Mouse (Mus musculus) thymus, adult 2 months (tissue): ENCODE results near the gene Upk3bl. TPM values are rescaled to one million over a fixed set of nuclear protein-coding genes. Genes with fewer than 3 reads are reported as not detected.

ENCODE experiments used
- DNase-seq: peaks from one replicate; pipeline ENCODE4 v3.0.0; 2021
- H3K27ac ChIP-seq: fragments of 200-500 bp; 2 replicates; pipeline ENCODE4 v1.5.1; 2012; ENCODE audit warnings: low read length, control low read depth; ENCODE audit not compliant: control insufficient read depth, insufficient read depth
- H3K27me3 ChIP-seq: fragments of 200-500 bp; 2 replicates; pipeline ENCODE4 v1.6.1; 2012; ENCODE audit warnings: mild to moderate bottlenecking, low read length, moderate library complexity, mixed read lengths; ENCODE audit not compliant: control insufficient read depth, insufficient read depth
- H3K36me3 ChIP-seq: fragments of 200-500 bp; 2 replicates; pipeline ENCODE4 v1.6.1; 2012; ENCODE audit warnings: mild to moderate bottlenecking, low read length, moderate library complexity; ENCODE audit not compliant: control insufficient read depth, insufficient read depth
- H3K4me1 ChIP-seq: fragments of 200-500 bp; replicated peaks from 2 replicates; pipeline ENCODE4 v1.6.1; 2012; ENCODE audit warnings: low read length; ENCODE audit not compliant: control insufficient read depth, insufficient read depth
- H3K4me3 ChIP-seq: fragments of 200-500 bp; 2 replicates; pipeline ENCODE4 v1.5.1; 2012; ENCODE audit warnings: mild to moderate bottlenecking, low read length, control low read depth, moderate library complexity; ENCODE audit not compliant: control insufficient read depth, insufficient read depth
- CTCF ChIP-seq: fragments of 200-500 bp; IDR thresholded peaks from 2 replicates; pipeline ENCODE4 v1.5.1; 2012; ENCODE audit warnings: mild to moderate bottlenecking, control low read depth, low read length, moderate library complexity, borderline replicate concordance; ENCODE audit not compliant: control insufficient read depth, poor library complexity, insufficient read depth; ENCODE audit errors: extremely low read depth
- POLR2A ChIP-seq: fragments of 200-500 bp; IDR thresholded peaks from 2 replicates; pipeline ENCODE4 v1.6.1; 2012; ENCODE audit warnings: mild to moderate bottlenecking, low read length, control low read depth, moderate library complexity; ENCODE audit not compliant: control insufficient read depth, poor library complexity, insufficient read depth; ENCODE audit errors: extremely low read depth
- WGBS: fragments of 180-500 bp; shearing (Covaris S2); methylation state at CpG from one replicate; pipeline ENCODE4 v1.1.7; 2018; 5-methylcytosine and 5-hydroxymethylcytosine counted together
- polyA plus RNA-seq: library from polyadenylated mRNA; depleted of rRNA; stranded (reverse); fragments of >200 nt; gene quantifications from 2 replicates; pipeline ENCODE4 v1.2.3, GENCODE M21; 2012

Upk3bl gene
- polyA plus RNA-seq, 1 experiment: 1.3 TPM

- Histone ChIP-seq H3K36me3 (no peaks in the 10 kb centered on the region), H3K27ac (no peak overlapping the region), H3K27me3 (no peaks in the 10 kb centered on the region), H3K4me1 (peaks cover 37% of the 10 kb centered on the region), H3K4me3 (peak overlapping the region; percentile 56)
- WGBS: 1% methylated on average over 23 of the region's 23 CpGs
- no peak for TF ChIP-seq POLR2A
- TF ChIP-seq CTCF: no peak
- no peak for DNase-seq
Measured at GRCm38 (mm10) chr5:136084144-136084881, 30.0 kb downstream of the Upk3bl start.

GRCm38 (mm10) chr5:136084891-136085651 is 30.8 kb downstream of the Upk3bl start:
- Histone ChIP-seq H3K27ac (no peak overlapping the region), H3K36me3 (no peaks in the 10 kb centered on the region), H3K4me3 (peak overlapping the region; percentile 56), H3K27me3 (no peaks in the 10 kb centered on the region), H3K4me1 (peaks cover 37% of the 10 kb centered on the region)
- DNase-seq: peak; percentile 52
- TF ChIP-seq POLR2A (no peak), CTCF (no peak)
- 7% methylated on average over 21 of the region's 21 CpGs for WGBS

GRCm38 (mm10) chr5:136086290-136086689 is 32.0 kb downstream of the Upk3bl start:
- no peak for DNase-seq
- TF ChIP-seq POLR2A: no peak
- TF ChIP-seq CTCF: no peak
- Histone ChIP-seq H3K27me3 (no peaks in the 10 kb centered on the region), H3K36me3 (no peaks in the 10 kb centered on the region), H3K4me1 (peaks cover 43% of the 10 kb centered on the region), H3K4me3 (no peak overlapping the region), H3K27ac (no peak overlapping the region)
- WGBS: 82% methylated on average over 8 of the region's 8 CpGs

- no peaks in the 10 kb centered on the region for H3K27me3 ChIP-seq
- 82% methylated on average over 14 of the region's 14 CpGs for WGBS
- H3K4me3 ChIP-seq: no peak overlapping the region
- peaks cover 49% of the 10 kb centered on the region for H3K4me1 ChIP-seq
- DNase-seq: no peak
- H3K36me3 ChIP-seq: no peaks in the 10 kb centered on the region
- H3K27ac ChIP-seq: no peak overlapping the region
- TF ChIP-seq POLR2A: no peak
- no peak for TF ChIP-seq CTCF
Measured at GRCm38 (mm10) chr5:136088821-136089575, 34.7 kb downstream of the Upk3bl start.

GRCm38 (mm10) chr5:136091927-136092326 is 37.6 kb downstream of the Upk3bl start:
- Histone ChIP-seq H3K36me3 (no peaks in the 10 kb centered on the region), H3K4me1 (peaks cover 19% of the 10 kb centered on the region), H3K27ac (peak overlapping the region; percentile 56; the same call in 1 of the 2 replicates), H3K27me3 (no peaks in the 10 kb centered on the region), H3K4me3 (no peak overlapping the region)
- no peak for TF ChIP-seq CTCF
- no peak for TF ChIP-seq POLR2A
- DNase-seq: peak; percentile 48
- 12% methylated on average over 5 of the region's 5 CpGs for WGBS
